Mouse (Mus musculus) heart, embryonic 13.5 days (tissue): ENCODE results near the gene Gm3138. TPM values are rescaled to one million over a fixed set of nuclear protein-coding genes. Genes with fewer than 3 reads are reported as not detected.
"Not testable (repeated sequence)": the region's sequence is repeated elsewhere in the genome, so short reads cannot be mapped to it uniquely, and the experiment has no call there.

Experiments used
- ATAC-seq: fragments of 200-750 bp; cut with Nextera tagmentation; 2 replicates; pipeline ENCODE4 v1.8.0; 2017; ENCODE audit warnings: moderate TSS enrichment; ENCODE audit not compliant: insufficient number of reproducible peaks, low FRiP score, low TSS enrichment; ENCODE audit errors: extremely low read depth
- H3K27ac ChIP-seq: fragments of 300-500 bp; sonication (generic); replicated peaks from 2 replicates; pipeline ENCODE4 v1.5.1; 2015; ENCODE audit warnings: moderate library complexity, mild to moderate bottlenecking, inconsistent platforms
- H3K27me3 ChIP-seq: fragments of 300-500 bp; sonication (generic); replicated peaks from 2 replicates; pipeline ENCODE4 v1.6.1; 2015; ENCODE audit warnings: mild to moderate bottlenecking, inconsistent platforms
- H3K36me3 ChIP-seq: fragments of 300-500 bp; sonication (generic); 2 replicates; pipeline ENCODE4 v1.6.1; 2015; ENCODE audit warnings: mild to moderate bottlenecking, inconsistent platforms
- H3K4me1 ChIP-seq: fragments of 300-500 bp; sonication (generic); 2 replicates; pipeline ENCODE4 v1.6.1; 2015; ENCODE audit warnings: inconsistent platforms
- H3K4me2 ChIP-seq: fragments of 300-500 bp; sonication (generic); 2 replicates; pipeline ENCODE4 v1.6.1; 2015; ENCODE audit warnings: inconsistent platforms, mild to moderate bottlenecking, moderate library complexity
- H3K4me3 ChIP-seq: fragments of 300-500 bp; sonication (generic); 2 replicates; pipeline ENCODE4 v1.5.1; 2015; ENCODE audit warnings: moderate library complexity, mild to moderate bottlenecking, inconsistent platforms
- H3K9ac ChIP-seq: fragments of 300-500 bp; sonication (generic); 2 replicates; pipeline ENCODE4 v1.6.1; 2015; ENCODE audit warnings: inconsistent platforms, mild to moderate bottlenecking, moderate library complexity
- H3K9me3 ChIP-seq: fragments of 300-500 bp; sonication (generic); 2 replicates; pipeline ENCODE4 v1.6.1; 2016; ENCODE audit warnings: inconsistent platforms
- WGBS: fragments of 180-500 bp; shearing (Covaris S2); methylation state at CpG from one replicate; pipeline ENCODE4 v1.1.7; 2015; ENCODE audit warnings: mixed read lengths; 5-methylcytosine and 5-hydroxymethylcytosine counted together
- polyA plus RNA-seq: library from polyadenylated mRNA; unstranded; fragments of >200 nt; fragmentation: Nextera tagmentation; extraction: Ambion mirVana; gene quantifications from 2 replicates; pipeline ENCODE4 v1.2.1, GENCODE M21; 2015

Gm3138 gene
- not detected in 2 replicates for polyA plus RNA-seq

- H3K4me3 ChIP-seq, H3K9me3 ChIP-seq, H3K4me1 ChIP-seq, H3K36me3 ChIP-seq, H3K4me2 ChIP-seq, H3K27me3 ChIP-seq, H3K27ac ChIP-seq, H3K9ac ChIP-seq, ATAC-seq: not testable (repeated sequence)
- no CpG with 5 or more reads among the region's 2 CpGs for WGBS
Measured at GRCm38 (mm10) chr14:4249331-4249730, at the start of gene Gm3138. Gene Gm3138, plus strand, starts transcription at chr14:4249631.

GRCm38 (mm10) chr14:4269238-4269950, 20.0 kb downstream of the Gm3138 start:
- not testable (repeated sequence) for H3K9ac ChIP-seq, H3K36me3 ChIP-seq, H3K27me3 ChIP-seq, H3K4me1 ChIP-seq, H3K9me3 ChIP-seq, ATAC-seq, H3K4me3 ChIP-seq, H3K27ac ChIP-seq, H3K4me2 ChIP-seq
- 75% methylated on average over 2 of the region's 2 CpGs for WGBS

- H3K36me3 ChIP-seq, H3K27ac ChIP-seq, ATAC-seq, H3K9me3 ChIP-seq, H3K4me3 ChIP-seq, H3K27me3 ChIP-seq, H3K9ac ChIP-seq, H3K4me1 ChIP-seq, H3K4me2 ChIP-seq: not testable (repeated sequence)
- 69% methylated on average over 2 of the region's 3 CpGs for WGBS
Measured at GRCm38 (mm10) chr14:4279828-4280227, 30.4 kb downstream of the Gm3138 start.

Other genes starting within 250 kb of the Gm3138 start
- 0.24 and 1.2 TPM in 2 replicates for gene Gm5796, start 225.7 kb upstream of the Gm3138 start, polyA plus RNA-seq
- gene Gm3115, start 165.5 kb upstream of the Gm3138 start, polyA plus RNA-seq = 0.10 TPM in 1 of 2 replicates, not detected in the other
- gene Gm8108, start 139.1 kb upstream of the Gm3138 start, polyA plus RNA-seq = 0.37 and 0.68 TPM in 2 replicates
- not detected in 2 replicates for gene Gm3127, start 84.6 kb upstream of the Gm3138 start, polyA plus RNA-seq
- gene Gm2974, start 67.1 kb upstream of the Gm3138 start, polyA plus RNA-seq = 0.35 and 0.52 TPM in 2 replicates
- not detected in 2 replicates for gene Gm3149, start 67.7 kb downstream of the Gm3138 start, polyA plus RNA-seq
- gene 2610042L04Rik, start 85.1 kb downstream of the Gm3138 start, polyA plus RNA-seq = 0.11 and 0.31 TPM in 2 replicates
- not detected in 2 replicates for gene Gm3159, start 147.9 kb downstream of the Gm3138 start, polyA plus RNA-seq
- 0.47 and 0.49 TPM in 2 replicates for gene Gm3164, start 165.8 kb downstream of the Gm3138 start, polyA plus RNA-seq
- 0.33 TPM in 1 of 2 replicates, not detected in the other for gene Gm3173, start 181.4 kb downstream of the Gm3138 start, polyA plus RNA-seq
- gene Gm3182, start 232.1 kb downstream of the Gm3138 start, polyA plus RNA-seq = not detected in 2 replicates